Mouse (Mus musculus): ENCODE data around the gene Lmbr1l. TPM values are rescaled to one million over a fixed set of nuclear protein-coding genes. Genes with fewer than 3 reads are reported as not detected.

Lmbr1l gene
- polyA plus RNA-seq, 1 experiment from 2014 or later = 11.6 TPM

GRCm38 (mm10) chr15:98917091-98917490 lies 940 bp downstream of the Lmbr1l start:
- H3K4me1 ChIP-seq (replicated peaks; ENCODE audit: insufficient read depth, low read length) = peaks cover 8% of the 10 kb centered on the region; the same call in 1 of the 2 replicates
- H3K9me3 ChIP-seq (replicated peaks; ENCODE audit: low read length) = no peaks in the 10 kb centered on the region
- H3K27ac ChIP-seq = peak overlapping the region; percentile 97
- TF ChIP-seq CTCF (IDR thresholded peaks at IDR 0.05; ENCODE audit: low read depth) = no peak
- H3K27me3 ChIP-seq (ENCODE audit: insufficient read depth, low read length) = no peaks in the 10 kb centered on the region
- peak overlapping the region; percentile 88 for H3K4me3 ChIP-seq (replicated peaks; ENCODE audit: low read depth, low read length)
- H3K4me2 ChIP-seq (ENCODE audit: low read length) = peak overlapping the region; percentile 73
- peak overlapping the region; percentile 88 for H3K9ac ChIP-seq (ENCODE audit: low read depth, low read length)
- DNase-seq (ENCODE audit: low spot score) (peak; percentile 37), ATAC-seq (replicated peaks; ENCODE audit: low FRiP score, low read depth) (no peak)
- peaks cover 17% of the 10 kb centered on the region; the same call in 1 of the 2 replicates for H3K36me3 ChIP-seq (ENCODE audit: insufficient read depth, low read length)
- under 1% methylated on average over 14 of the region's 14 CpGs for WGBS

- peaks cover 28% of the 10 kb centered on the region for H3K36me3 ChIP-seq (ENCODE audit: insufficient read depth, low read length)
- peak overlapping the region; percentile 73; the same call in 1 of the 2 replicates for H3K4me2 ChIP-seq (ENCODE audit: low read length)
- H3K9me3 ChIP-seq (replicated peaks; ENCODE audit: low read length) = no peaks in the 10 kb centered on the region
- no peaks in the 10 kb centered on the region for H3K27me3 ChIP-seq (ENCODE audit: insufficient read depth, low read length)
- ATAC-seq (replicated peaks; ENCODE audit: low FRiP score, low read depth) = no peak
- peaks cover 8% of the 10 kb centered on the region; the same call in 1 of the 2 replicates for H3K4me1 ChIP-seq (replicated peaks; ENCODE audit: insufficient read depth, low read length)
- TF ChIP-seq CTCF (IDR thresholded peaks at IDR 0.05; ENCODE audit: low read depth) = no peak
- 74% methylated on average over 4 of the region's 4 CpGs for WGBS
- H3K4me3 ChIP-seq (replicated peaks; ENCODE audit: low read depth, low read length) = no peak overlapping the region
- DNase-seq (ENCODE audit: low spot score) = no peak
- no peak overlapping the region for H3K27ac ChIP-seq
- H3K9ac ChIP-seq (ENCODE audit: low read depth, low read length) = no peak overlapping the region
These were observed 2.0 kb downstream of the Lmbr1l start for GRCm38 (mm10) chr15:98916016-98916415.

- Histone ChIP-seq H3K27ac (no peak overlapping the region), H3K4me1 (replicated peaks; ENCODE audit: insufficient read depth, low read length) (peaks cover 8% of the 10 kb centered on the region; the same call in 1 of the 2 replicates), H3K9ac (ENCODE audit: low read depth, low read length) (no peak overlapping the region), H3K36me3 (ENCODE audit: insufficient read depth, low read length) (peaks cover 33% of the 10 kb centered on the region), H3K9me3 (replicated peaks; ENCODE audit: low read length) (no peaks in the 10 kb centered on the region), H3K27me3 (ENCODE audit: insufficient read depth, low read length) (no peaks in the 10 kb centered on the region), H3K4me2 (ENCODE audit: low read length) (no peak overlapping the region), H3K4me3 (replicated peaks; ENCODE audit: low read depth, low read length) (no peak overlapping the region)
- WGBS = 91% methylated on average over 6 of the region's 6 CpGs
- ATAC-seq (replicated peaks; ENCODE audit: low FRiP score, low read depth) (no peak), DNase-seq (ENCODE audit: low spot score) (no peak)
- TF ChIP-seq CTCF (IDR thresholded peaks at IDR 0.05; ENCODE audit: low read depth) = no peak
These were observed 3.1 kb downstream of the Lmbr1l start for GRCm38 (mm10) chr15:98914903-98915302.

- Histone ChIP-seq H3K4me1 (replicated peaks; ENCODE audit: insufficient read depth, low read length) (no peaks in the 10 kb centered on the region), H3K36me3 (ENCODE audit: insufficient read depth, low read length) (peaks cover 23% of the 10 kb centered on the region), H3K4me2 (ENCODE audit: low read length) (no peak overlapping the region), H3K9ac (ENCODE audit: low read depth, low read length) (no peak overlapping the region), H3K9me3 (replicated peaks; ENCODE audit: low read length) (no peaks in the 10 kb centered on the region), H3K4me3 (replicated peaks; ENCODE audit: low read depth, low read length) (no peak overlapping the region), H3K27ac (no peak overlapping the region), H3K27me3 (ENCODE audit: insufficient read depth, low read length) (no peaks in the 10 kb centered on the region)
- DNase-seq (ENCODE audit: low spot score) = peak; percentile 58
- 0 out of 2 replicates have a peak, but pooled peaks have one; percentile 27 for ATAC-seq (replicated peaks; ENCODE audit: low FRiP score, low read depth)
- 29% methylated on average over 10 of the region's 10 CpGs for WGBS
- TF ChIP-seq CTCF (IDR thresholded peaks at IDR 0.05; ENCODE audit: low read depth) = peak; percentile 71
These were observed 13.3 kb downstream of the Lmbr1l start for GRCm38 (mm10) chr15:98904692-98905091.

- Histone ChIP-seq H3K4me3 (replicated peaks; ENCODE audit: low read depth, low read length) (no peak overlapping the region), H3K4me2 (ENCODE audit: low read length) (no peak overlapping the region), H3K4me1 (replicated peaks; ENCODE audit: insufficient read depth, low read length) (peaks cover 10% of the 10 kb centered on the region), H3K27ac (no peak overlapping the region), H3K9me3 (replicated peaks; ENCODE audit: low read length) (no peaks in the 10 kb centered on the region), H3K9ac (ENCODE audit: low read depth, low read length) (no peak overlapping the region), H3K36me3 (ENCODE audit: insufficient read depth, low read length) (peaks cover 11% of the 10 kb centered on the region), H3K27me3 (ENCODE audit: insufficient read depth, low read length) (peaks cover 14% of the 10 kb centered on the region; the same call in 1 of the 2 replicates)
- TF ChIP-seq CTCF (IDR thresholded peaks at IDR 0.05; ENCODE audit: low read depth) = no peak
- 85% methylated on average over 2 of the region's 2 CpGs for WGBS
- no peak for DNase-seq (ENCODE audit: low spot score)
- ATAC-seq (replicated peaks; ENCODE audit: low FRiP score, low read depth) = no peak
These were observed 15.4 kb downstream of the Lmbr1l start for GRCm38 (mm10) chr15:98902600-98902999.

GRCm38 (mm10) chr15:98901530-98901929 lies 16.5 kb downstream of the Lmbr1l start:
- DNase-seq (ENCODE audit: low spot score) = no peak
- Histone ChIP-seq H3K4me2 (ENCODE audit: low read length) (no peak overlapping the region), H3K4me3 (replicated peaks; ENCODE audit: low read depth, low read length) (no peak overlapping the region), H3K27ac (no peak overlapping the region), H3K27me3 (ENCODE audit: insufficient read depth, low read length) (peaks cover 22% of the 10 kb centered on the region), H3K36me3 (ENCODE audit: insufficient read depth, low read length) (peaks cover 11% of the 10 kb centered on the region), H3K9me3 (replicated peaks; ENCODE audit: low read length) (no peaks in the 10 kb centered on the region), H3K9ac (ENCODE audit: low read depth, low read length) (no peak overlapping the region), H3K4me1 (replicated peaks; ENCODE audit: insufficient read depth, low read length) (peaks cover 10% of the 10 kb centered on the region)
- WGBS = 73% methylated on average over 1 of the region's 1 CpGs
- peak; percentile 30 for TF ChIP-seq CTCF (IDR thresholded peaks at IDR 0.05; ENCODE audit: low read depth)
- no peak for ATAC-seq (replicated peaks; ENCODE audit: low FRiP score, low read depth)
